Mouse (Mus musculus) midbrain, embryonic 15.5 days (tissue): ENCODE results near the gene Helz. TPM values are rescaled to one million over a fixed set of nuclear protein-coding genes. Genes with fewer than 3 reads are reported as not detected.
"Not testable (repeated sequence)": the region's sequence is repeated elsewhere in the genome, so short reads cannot be mapped to it uniquely, and the experiment has no call there.

Experiments used
- ATAC-seq: fragments of 200-750 bp; cut with Nextera tagmentation; replicated peaks from 2 replicates; pipeline ENCODE4 v1.8.0; 2017; ENCODE audit warnings: moderate TSS enrichment
- H3K27ac ChIP-seq: fragments of 300-500 bp; sonication (generic); 2 replicates; pipeline ENCODE4 v1.5.1; 2015; ENCODE audit warnings: mild to moderate bottlenecking, inconsistent platforms
- H3K27me3 ChIP-seq: fragments of 300-500 bp; sonication (generic); replicated peaks from 2 replicates; pipeline ENCODE4 v1.6.1; 2015; ENCODE audit warnings: inconsistent platforms
- H3K36me3 ChIP-seq: fragments of 300-500 bp; sonication (generic); replicated peaks from 2 replicates; pipeline ENCODE4 v1.6.1; 2015; ENCODE audit warnings: inconsistent platforms
- H3K4me1 ChIP-seq: fragments of 300-500 bp; sonication (generic); 2 replicates; pipeline ENCODE4 v1.6.1; 2015; ENCODE audit warnings: inconsistent platforms
- H3K4me2 ChIP-seq: fragments of 300-500 bp; sonication (generic); 2 replicates; pipeline ENCODE4 v1.6.1; 2015; ENCODE audit warnings: inconsistent platforms, mild to moderate bottlenecking, moderate library complexity
- H3K4me3 ChIP-seq: fragments of 300-500 bp; sonication (generic); 2 replicates; pipeline ENCODE4 v1.5.1; 2015; ENCODE audit warnings: mild to moderate bottlenecking, inconsistent platforms
- H3K9ac ChIP-seq: fragments of 300-500 bp; sonication (generic); 2 replicates; pipeline ENCODE4 v1.6.1; 2015; ENCODE audit warnings: mild to moderate bottlenecking, inconsistent platforms
- H3K9me3 ChIP-seq: fragments of 300-500 bp; sonication (generic); 2 replicates; pipeline ENCODE4 v1.6.1; 2016; ENCODE audit warnings: inconsistent platforms
- WGBS: fragments of 180-500 bp; shearing (Covaris S2); methylation state at CpG from one replicate; pipeline ENCODE4 v1.1.7; 2015; ENCODE audit warnings: mixed read lengths; 5-methylcytosine and 5-hydroxymethylcytosine counted together
- polyA plus RNA-seq: library from polyadenylated mRNA; unstranded; fragments of >200 nt; fragmentation: Nextera tagmentation; extraction: Ambion mirVana; gene quantifications from 2 replicates; pipeline ENCODE4 v1.2.1, GENCODE M21; 2015

The Helz gene
- 17.3 and 17.8 TPM in 2 replicates for polyA plus RNA-seq

- peak within 1 kb of the TSS; percentile 78 for H3K27ac ChIP-seq
- 0 out of 2 replicates have a peak, but pooled peaks cover 5% of the 10 kb centered on the region for H3K27me3 ChIP-seq
- peak within 1 kb of the TSS; percentile 98 for H3K4me3 ChIP-seq
- H3K4me1 ChIP-seq, result peaks cover 26% of the 10 kb centered on the region
- H3K36me3 ChIP-seq, result 0 out of 2 replicates have a peak, but pooled peaks cover 7% of the 10 kb centered on the region
- under 1% methylated on average over 70 of the region's 70 CpGs for WGBS
- peak within 1 kb of the TSS; percentile 93 for H3K4me2 ChIP-seq
- H3K9ac ChIP-seq, result peak within 1 kb of the TSS; percentile 92
- peak; percentile 81 for ATAC-seq
- H3K9me3 ChIP-seq, result no peaks in the 10 kb centered on the region
Observed at GRCm38 (mm10) chr11:107547351-107548203, at the start of gene Helz. Gene Helz (plus strand): TSS chr11:107547930.

- no peak overlapping the region for H3K9ac ChIP-seq
- no peaks in the 10 kb centered on the region for H3K9me3 ChIP-seq
- 86% methylated on average over 8 of the region's 8 CpGs for WGBS
- no peak overlapping the region for H3K27ac ChIP-seq
- H3K36me3 ChIP-seq, result peaks cover 6% of the 10 kb centered on the region; the same call in 1 of the 2 replicates
- no peaks in the 10 kb centered on the region for H3K4me1 ChIP-seq
- ATAC-seq, result no peak
- H3K27me3 ChIP-seq, result no peaks in the 10 kb centered on the region
- no peak overlapping the region for H3K4me2 ChIP-seq
- no peak overlapping the region for H3K4me3 ChIP-seq
Observed at GRCm38 (mm10) chr11:107502801-107503200, 44.9 kb upstream of the Helz start.

- not testable (repeated sequence) for H3K36me3 ChIP-seq, ATAC-seq, H3K4me2 ChIP-seq, H3K27ac ChIP-seq, H3K9ac ChIP-seq, H3K27me3 ChIP-seq, H3K9me3 ChIP-seq, H3K4me1 ChIP-seq, H3K4me3 ChIP-seq
- WGBS, result 92% methylated on average over 3 of the region's 4 CpGs
Observed at GRCm38 (mm10) chr11:107504364-107504763, 43.4 kb upstream of the Helz start.

- Histone ChIP-seq H3K27me3 (no peaks in the 10 kb centered on the region), H3K36me3 (no peaks in the 10 kb centered on the region), H3K4me3 (no peak overlapping the region), H3K27ac (no peak overlapping the region), H3K4me1 (peaks cover 15% of the 10 kb centered on the region), H3K4me2 (no peak overlapping the region), H3K9me3 (no peaks in the 10 kb centered on the region), H3K9ac (no peak overlapping the region)
- no peak for ATAC-seq
- WGBS, result 52% methylated on average over 1 of the region's 1 CpGs
Observed at GRCm38 (mm10) chr11:107506260-107506659, 41.5 kb upstream of the Helz start.

GRCm38 (mm10) chr11:107509631-107510338, 37.9 kb upstream of the Helz start:
- Histone ChIP-seq H3K4me3 (no peak overlapping the region), H3K27me3 (no peaks in the 10 kb centered on the region), H3K4me1 (peaks cover 15% of the 10 kb centered on the region), H3K9me3 (no peaks in the 10 kb centered on the region), H3K4me2 (0 out of 2 replicates have a peak overlapping the region, but pooled peaks have one; percentile 11), H3K27ac (no peak overlapping the region), H3K36me3 (no peaks in the 10 kb centered on the region), H3K9ac (no peak overlapping the region)
- WGBS, result 16% methylated on average over 11 of the region's 11 CpGs
- ATAC-seq, result no peak; the same call in 1 of the 2 replicates

GRCm38 (mm10) chr11:107510362-107511269, 37.1 kb upstream of the Helz start:
- Histone ChIP-seq H3K9ac (no peak overlapping the region), H3K9me3 (no peaks in the 10 kb centered on the region), H3K27me3 (no peaks in the 10 kb centered on the region), H3K27ac (no peak overlapping the region), H3K36me3 (no peaks in the 10 kb centered on the region), H3K4me2 (peak overlapping the region; percentile 25), H3K4me1 (peaks cover 15% of the 10 kb centered on the region), H3K4me3 (no peak overlapping the region)
- no peak for ATAC-seq
- 5% methylated on average over 18 of the region's 18 CpGs for WGBS

GRCm38 (mm10) chr11:107511954-107512353, 35.8 kb upstream of the Helz start:
- not testable (repeated sequence) for H3K4me2 ChIP-seq, H3K9ac ChIP-seq, ATAC-seq, H3K4me3 ChIP-seq, H3K9me3 ChIP-seq, H3K36me3 ChIP-seq, H3K27ac ChIP-seq, H3K27me3 ChIP-seq
- H3K4me1 ChIP-seq, result peaks cover 15% of the 10 kb centered on the region
- 52% methylated on average over 4 of the region's 5 CpGs for WGBS

- H3K9me3 ChIP-seq, result no peaks in the 10 kb centered on the region
- ATAC-seq, result peak; percentile 58
- peaks cover 15% of the 10 kb centered on the region for H3K4me1 ChIP-seq
- H3K27me3 ChIP-seq, result no peaks in the 10 kb centered on the region
- no peak overlapping the region for H3K4me2 ChIP-seq
- H3K36me3 ChIP-seq, result no peaks in the 10 kb centered on the region
- no peak overlapping the region for H3K9ac ChIP-seq
- H3K27ac ChIP-seq, result 0 out of 2 replicates have a peak overlapping the region, but pooled peaks have one; percentile 29
- H3K4me3 ChIP-seq, result no peak overlapping the region
- WGBS, result 70% methylated on average over 10 of the region's 10 CpGs
Observed at GRCm38 (mm10) chr11:107513047-107513446, 34.7 kb upstream of the Helz start.

- WGBS, result 94% methylated on average over 2 of the region's 2 CpGs
- Histone ChIP-seq H3K9me3 (no peaks in the 10 kb centered on the region), H3K27ac (no peak overlapping the region), H3K4me2 (no peak overlapping the region), H3K4me3 (no peak overlapping the region), H3K27me3 (no peaks in the 10 kb centered on the region), H3K9ac (no peak overlapping the region), H3K4me1 (no peaks in the 10 kb centered on the region), H3K36me3 (no peaks in the 10 kb centered on the region)
- no peak for ATAC-seq
Observed at GRCm38 (mm10) chr11:107516387-107516786, 31.3 kb upstream of the Helz start.

- H3K4me1 ChIP-seq, result no peaks in the 10 kb centered on the region
- no peak overlapping the region for H3K4me3 ChIP-seq
- H3K36me3 ChIP-seq, result no peaks in the 10 kb centered on the region
- no peak overlapping the region for H3K9ac ChIP-seq
- ATAC-seq, result no peak
- 84% methylated on average over 5 of the region's 5 CpGs for WGBS
- no peak overlapping the region for H3K4me2 ChIP-seq
- no peaks in the 10 kb centered on the region for H3K27me3 ChIP-seq
- no peaks in the 10 kb centered on the region for H3K9me3 ChIP-seq
- no peak overlapping the region for H3K27ac ChIP-seq
Observed at GRCm38 (mm10) chr11:107518645-107519429, 28.9 kb upstream of the Helz start.

GRCm38 (mm10) chr11:107521153-107521552, 26.6 kb upstream of the Helz start:
- no peak for ATAC-seq
- Histone ChIP-seq H3K9me3 (no peaks in the 10 kb centered on the region), H3K27ac (no peak overlapping the region), H3K4me3 (no peak overlapping the region), H3K9ac (no peak overlapping the region), H3K36me3 (no peaks in the 10 kb centered on the region), H3K27me3 (no peaks in the 10 kb centered on the region), H3K4me1 (no peaks in the 10 kb centered on the region), H3K4me2 (no peak overlapping the region)
- WGBS, result 49% methylated on average over 1 of the region's 1 CpGs
